Mouse (Mus musculus): ENCODE results near the gene Dclk1.

The Dclk1 gene

GRCm38 (mm10) chr3:55406616-55407015, 164.5 kb downstream of the Dclk1 start:
- DNase-seq = no peak

DNA sequence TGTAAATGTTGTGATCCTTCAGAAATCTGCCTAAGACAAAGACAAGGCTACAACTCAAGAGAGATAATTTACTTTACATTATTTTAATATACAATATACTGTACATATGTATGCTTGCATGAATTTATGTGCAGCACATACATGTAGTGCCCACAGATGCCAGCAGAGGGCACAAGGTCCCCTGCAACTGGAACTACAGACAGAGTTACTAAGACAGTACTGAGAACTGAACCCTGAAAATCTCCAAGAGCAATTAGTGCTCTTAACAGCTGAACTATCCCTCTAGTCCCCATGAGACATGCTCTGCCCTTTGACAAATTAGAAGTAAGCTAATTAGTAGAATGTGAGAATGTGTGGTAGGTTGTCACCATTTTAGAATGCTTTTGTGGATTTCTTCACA, 169.4 kb downstream of the Dclk1 start:
- DNase-seq = no peak

- peak; percentile 91 for DNase-seq
Observed at GRCm38 (mm10) chr3:55415527-55415950, 173.4 kb downstream of the Dclk1 start.

- no peak for DNase-seq
Observed at GRCm38 (mm10) chr3:55418845-55419244, 176.7 kb downstream of the Dclk1 start.

- DNase-seq = no peak
Observed at GRCm38 (mm10) chr3:55419334-55419733, 177.2 kb downstream of the Dclk1 start.

- no peak for DNase-seq
Observed at GRCm38 (mm10) chr3:55420436-55421083, 178.4 kb downstream of the Dclk1 start.

GRCm38 (mm10) chr3:55423640-55424397, 181.7 kb downstream of the Dclk1 start:
- peak; percentile 90 for DNase-seq

DNA sequence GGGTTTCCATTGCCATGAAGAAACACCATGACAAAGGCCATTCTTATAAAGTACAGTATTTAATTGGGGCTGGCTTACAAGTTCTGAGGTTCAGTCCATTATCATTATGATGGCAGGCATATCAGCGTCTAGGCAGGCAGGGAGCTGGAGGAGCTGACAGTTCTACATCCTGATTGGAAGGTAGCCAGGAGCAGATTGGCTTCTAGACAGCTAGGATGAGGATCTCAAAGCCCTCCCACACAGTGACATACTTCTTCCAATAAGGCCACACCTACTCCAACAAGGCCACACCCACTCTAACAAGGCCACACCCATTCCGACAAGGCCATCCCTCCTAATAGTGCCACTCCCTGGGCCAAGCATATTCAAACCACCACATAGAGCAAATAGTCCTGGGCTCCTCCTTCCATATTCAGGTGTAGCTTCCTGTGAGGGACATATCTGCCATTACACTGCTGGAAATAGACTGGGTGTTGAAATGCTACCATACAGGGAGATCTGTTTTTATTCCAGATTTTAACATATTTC, 187.9 kb downstream of the Dclk1 start:
- no peak for DNase-seq

- DNase-seq = no peak
Observed at GRCm38 (mm10) chr3:55431223-55431622, 189.1 kb downstream of the Dclk1 start.

GRCm38 (mm10) chr3:55434276-55434675, 192.1 kb downstream of the Dclk1 start:
- DNase-seq = no peak

DNA sequence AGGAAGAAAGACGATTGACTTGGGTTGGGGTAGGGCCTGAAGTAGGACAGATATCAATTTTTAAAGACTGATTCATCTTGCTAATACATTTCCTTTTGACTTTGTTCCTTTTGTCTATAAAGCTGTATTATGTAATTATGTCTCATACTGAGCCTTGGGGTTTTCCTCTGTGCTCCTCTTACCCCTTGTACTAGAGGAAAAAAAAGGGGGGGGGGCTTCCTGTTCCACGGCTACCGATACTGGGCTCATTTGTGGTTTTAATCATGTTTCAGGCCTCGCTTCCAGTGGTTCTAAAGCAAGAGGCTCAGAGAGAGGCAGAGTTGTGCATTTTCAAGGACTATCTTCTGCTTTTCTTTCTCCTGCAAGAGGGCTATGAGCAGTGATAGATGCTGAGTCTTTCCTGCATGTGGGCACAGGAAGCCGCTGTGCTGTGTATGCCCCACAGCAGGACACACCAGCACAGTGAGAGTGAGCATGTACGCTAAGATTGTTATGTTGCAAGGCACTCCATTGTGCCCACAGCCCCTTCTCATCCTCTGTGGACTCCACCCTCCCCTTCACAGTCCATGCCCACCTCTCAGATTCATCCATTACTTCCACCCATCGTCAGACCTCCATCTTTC, 196.8 kb downstream of the Dclk1 start:
- DNase-seq = no peak

DNA sequence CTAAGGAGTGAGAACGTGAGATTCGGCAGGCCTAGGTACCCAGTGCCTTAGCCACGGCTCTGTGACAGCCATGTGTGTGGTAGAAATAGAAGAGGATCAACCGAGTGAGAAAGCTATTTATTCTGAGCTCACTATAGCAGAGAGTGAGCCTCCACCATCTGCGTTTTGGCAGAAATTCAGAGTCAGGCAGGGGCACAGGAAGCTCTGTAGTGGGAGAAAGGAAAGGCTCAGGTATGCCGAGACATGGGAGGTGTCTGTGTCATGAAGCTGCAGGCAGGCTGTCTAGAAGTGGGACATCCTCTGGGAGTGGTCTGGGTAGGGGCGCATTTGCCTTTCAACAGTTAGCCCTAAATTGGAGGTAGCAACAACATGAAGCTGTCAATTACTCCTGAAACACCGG, 198.2 kb downstream of the Dclk1 start:
- DNase-seq = peak; percentile 74

- DNase-seq = peak; percentile 77
Observed at GRCm38 (mm10) chr3:55442012-55442645, 200.0 kb downstream of the Dclk1 start.

DNA sequence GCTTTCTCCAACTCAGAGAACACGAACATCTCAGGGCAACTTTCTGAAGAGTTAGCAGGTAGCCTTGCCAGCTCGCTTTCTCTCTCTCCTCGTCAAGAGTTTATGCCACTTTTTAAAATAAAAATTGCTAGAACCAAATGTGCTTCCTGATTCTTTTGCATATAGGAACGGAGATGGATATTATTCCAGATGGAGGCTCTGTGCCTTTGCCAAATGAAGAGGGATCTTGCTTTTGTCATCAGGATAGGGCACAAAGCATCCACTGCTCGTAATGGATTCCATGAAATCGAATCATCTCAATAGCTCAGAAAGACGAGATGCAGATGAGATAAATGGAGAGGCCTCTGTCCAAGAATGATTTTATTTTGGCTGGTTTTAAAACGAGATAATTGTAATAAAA, 201.1 kb downstream of the Dclk1 start:
- peak; percentile 54 for DNase-seq

- DNase-seq = peak; percentile 66
Observed at GRCm38 (mm10) chr3:55443725-55444124, 201.6 kb downstream of the Dclk1 start.

DNA sequence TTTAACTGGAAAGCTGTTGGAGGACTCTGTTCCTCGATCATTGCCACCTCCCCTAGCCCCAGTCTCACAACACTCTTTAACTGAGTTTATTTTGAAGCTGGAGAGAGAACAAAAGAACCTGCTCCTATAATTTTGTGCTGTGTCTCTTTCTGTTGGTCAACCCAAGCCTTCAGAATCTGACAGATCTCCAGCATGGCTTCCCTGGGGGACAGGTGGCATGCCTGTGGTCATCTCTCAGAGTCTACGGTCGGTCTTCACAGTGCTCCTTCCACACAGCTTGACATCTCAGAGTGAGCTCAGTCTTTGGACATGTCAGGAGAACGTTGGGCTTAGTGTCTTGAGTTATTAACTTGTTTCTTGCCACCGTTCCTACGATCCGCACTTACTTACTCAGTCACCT, 204.5 kb downstream of the Dclk1 start:
- no peak for DNase-seq

- peak; percentile 94 for DNase-seq
Observed at GRCm38 (mm10) chr3:55447486-55448460, 205.6 kb downstream of the Dclk1 start.

GRCm38 (mm10) chr3:55449148-55449547, 207.0 kb downstream of the Dclk1 start:
- no peak for DNase-seq

- DNase-seq = peak; percentile 77
Observed at GRCm38 (mm10) chr3:55451035-55451434, 208.9 kb downstream of the Dclk1 start.

DNA sequence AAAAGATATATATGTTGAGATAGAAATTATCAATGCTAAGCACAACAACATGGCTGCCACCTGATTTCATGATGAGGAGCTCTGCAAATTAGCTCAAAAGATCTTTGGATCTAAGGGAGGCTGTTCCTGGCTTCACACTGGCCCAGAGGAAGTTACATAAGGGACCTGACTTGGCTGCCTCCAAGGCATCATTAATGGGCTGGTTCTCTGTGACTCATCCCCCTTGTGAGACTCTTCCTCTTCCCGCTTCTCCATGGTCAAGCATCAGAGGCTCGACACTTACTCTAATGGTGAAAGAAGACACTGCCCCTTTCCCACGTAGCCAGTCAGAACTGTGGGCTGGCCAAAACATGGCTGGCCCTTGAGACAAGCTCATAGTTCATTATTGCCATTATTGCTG, 209.7 kb downstream of the Dclk1 start:
- DNase-seq = no peak

DNA sequence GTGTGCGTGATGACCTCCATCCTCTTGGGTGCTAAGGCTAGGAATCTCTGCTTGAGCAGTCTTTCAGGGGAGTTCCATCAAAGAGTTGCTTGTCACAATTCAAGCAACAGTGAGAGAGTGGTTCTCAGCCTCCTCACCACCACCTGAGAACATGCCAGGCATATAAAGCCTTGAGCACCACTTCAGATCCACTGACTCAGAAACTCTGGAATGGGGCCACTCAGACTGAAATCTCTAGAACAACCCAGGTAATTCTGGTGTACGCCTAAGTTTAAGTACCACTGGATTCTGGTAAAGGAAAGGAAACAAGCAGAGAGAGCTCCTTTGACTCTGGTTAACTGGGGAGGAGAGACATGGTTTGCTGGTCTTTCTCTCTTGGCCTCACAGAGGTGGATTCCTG, 210.3 kb downstream of the Dclk1 start:
- DNase-seq = no peak

- no peak for DNase-seq
Observed at GRCm38 (mm10) chr3:55461092-55461491, 218.9 kb downstream of the Dclk1 start.

Data from right cerebral cortex, adult 18-20 months (tissue).